Mouse (Mus musculus) neural tube, embryonic 14.5 days (tissue): ENCODE measurements around the gene Ski. TPM values are rescaled to one million over a fixed set of nuclear protein-coding genes. Genes with fewer than 3 reads are reported as not detected.

Experiments
- ATAC-seq: fragments of 200-750 bp; cut with Nextera tagmentation; 2 replicates; pipeline ENCODE4 v1.8.0; 2017; ENCODE audit warnings: low read depth, mild to moderate bottlenecking, moderate TSS enrichment, moderate library complexity
- H3K27ac ChIP-seq: fragments of 300-500 bp; sonication (generic); 2 replicates; pipeline ENCODE4 v1.5.1; 2014; ENCODE audit warnings: low read depth, mild to moderate bottlenecking, control low read depth, low read length, moderate library complexity, mixed read lengths
- H3K27me3 ChIP-seq: fragments of 300-500 bp; sonication (generic); 2 replicates; pipeline ENCODE4 v1.6.1; 2014; ENCODE audit warnings: low read length; ENCODE audit not compliant: control insufficient read depth, insufficient read depth
- H3K36me3 ChIP-seq: fragments of 300-500 bp; sonication (generic); 2 replicates; pipeline ENCODE4 v1.6.1; 2014; ENCODE audit warnings: low read length, mixed read lengths; ENCODE audit not compliant: control insufficient read depth, insufficient read depth
- H3K4me1 ChIP-seq: fragments of 300-500 bp; sonication (generic); 2 replicates; pipeline ENCODE4 v1.6.1; 2014; ENCODE audit warnings: low read length; ENCODE audit not compliant: control insufficient read depth, insufficient read depth
- H3K4me2 ChIP-seq: fragments of 300-500 bp; sonication (generic); 2 replicates; pipeline ENCODE4 v1.6.1; 2014; ENCODE audit warnings: mild to moderate bottlenecking, low read depth, low read length, control low read depth
- H3K4me3 ChIP-seq: fragments of 300-500 bp; sonication (generic); 2 replicates; pipeline ENCODE4 v1.5.1; 2014; ENCODE audit warnings: low read depth, low read length, control low read depth, mixed read lengths
- H3K9ac ChIP-seq: fragments of 300-500 bp; sonication (generic); replicated peaks from 2 replicates; pipeline ENCODE4 v1.6.1; 2014; ENCODE audit warnings: low read depth, mild to moderate bottlenecking, control low read depth, low read length, mixed read lengths
- H3K9me3 ChIP-seq: fragments of 300-500 bp; sonication (generic); 2 replicates; pipeline ENCODE4 v1.6.1; 2016; ENCODE audit warnings: low read length; ENCODE audit not compliant: control insufficient read depth
- WGBS: fragments of 180-500 bp; shearing (Covaris S2); extraction: QIAGEN DNeasy Blood & Tissue Kit; methylation state at CpG from one replicate; pipeline ENCODE4 v1.1.7; 2014; 5-methylcytosine and 5-hydroxymethylcytosine counted together
- polyA plus RNA-seq: library from polyadenylated mRNA; unstranded; fragments of >200 nt; fragmentation: Nextera tagmentation; extraction: Ambion mirVana; gene quantifications from 2 replicates; pipeline ENCODE4 v1.2.1, GENCODE M21; 2014

The Ski gene
- 16.8 and 17.7 TPM in 2 replicates for polyA plus RNA-seq

GRCm38 (mm10) chr4:155222552-155222840 is at the start of gene Ski:
Gene Ski, minus strand, starts transcription at chr4:155222592.
- peak within 1 kb of the TSS; percentile 96 for H3K9ac ChIP-seq

GRCm38 (mm10) chr4:155268382-155268781 is 46.0 kb upstream of the Ski start:
- H3K9me3 ChIP-seq, result no peaks in the 10 kb centered on the region
- WGBS, result 42% methylated on average over 5 of the region's 5 CpGs
- peaks cover 4% of the 10 kb centered on the region for H3K36me3 ChIP-seq
- no peaks in the 10 kb centered on the region for H3K4me1 ChIP-seq
- no peak overlapping the region for H3K27ac ChIP-seq
- no peak overlapping the region for H3K9ac ChIP-seq
- ATAC-seq, result no peak
- H3K27me3 ChIP-seq, result no peaks in the 10 kb centered on the region
- no peak overlapping the region for H3K4me2 ChIP-seq
- no peak overlapping the region for H3K4me3 ChIP-seq

More at GRCm38 (mm10) chr4:155222552-155222840, at the start of gene Ski:
- Histone ChIP-seq H3K9me3 (no peaks in the 10 kb centered on the region), H3K4me2 (peak within 1 kb of the TSS; percentile 78), H3K27ac (peak within 1 kb of the TSS; percentile 98), H3K4me3 (peak within 1 kb of the TSS; percentile 83), H3K36me3 (no peaks in the 10 kb centered on the region), H3K27me3 (no peaks in the 10 kb centered on the region), H3K4me1 (peaks cover 33% of the 10 kb centered on the region)
- 0% methylated on average over 11 of the region's 63 CpGs for WGBS
- ATAC-seq, result no peak

- H3K27ac ChIP-seq, result no peak overlapping the region
- no peaks in the 10 kb centered on the region for H3K27me3 ChIP-seq
- no peak overlapping the region for H3K9ac ChIP-seq
- no peak overlapping the region for H3K4me2 ChIP-seq
- peaks cover 4% of the 10 kb centered on the region for H3K36me3 ChIP-seq
- H3K4me1 ChIP-seq, result no peaks in the 10 kb centered on the region
- WGBS, result 66% methylated on average over 12 of the region's 12 CpGs
- H3K4me3 ChIP-seq, result no peak overlapping the region
- no peaks in the 10 kb centered on the region for H3K9me3 ChIP-seq
- ATAC-seq, result no peak
Measured at GRCm38 (mm10) chr4:155267639-155268175, 45.3 kb upstream of the Ski start.

GRCm38 (mm10) chr4:155267047-155267543 is 44.7 kb upstream of the Ski start:
- Histone ChIP-seq H3K27me3 (no peaks in the 10 kb centered on the region), H3K9me3 (no peaks in the 10 kb centered on the region), H3K4me2 (no peak overlapping the region), H3K9ac (no peak overlapping the region), H3K4me3 (no peak overlapping the region), H3K36me3 (peaks cover 2% of the 10 kb centered on the region), H3K4me1 (no peaks in the 10 kb centered on the region), H3K27ac (no peak overlapping the region)
- 83% methylated on average over 7 of the region's 7 CpGs for WGBS
- ATAC-seq, result no peak

GRCm38 (mm10) chr4:155264521-155265321 is 42.3 kb upstream of the Ski start:
- Histone ChIP-seq H3K9me3 (no peaks in the 10 kb centered on the region), H3K27me3 (no peaks in the 10 kb centered on the region), H3K36me3 (0 out of 2 replicates have a peak, but pooled peaks cover 5% of the 10 kb centered on the region), H3K9ac (no peak overlapping the region), H3K4me1 (no peaks in the 10 kb centered on the region), H3K4me3 (no peak overlapping the region), H3K4me2 (no peak overlapping the region), H3K27ac (no peak overlapping the region)
- ATAC-seq, result no peak
- 85% methylated on average over 3 of the region's 3 CpGs for WGBS

GRCm38 (mm10) chr4:155252253-155252652 is 29.9 kb upstream of the Ski start:
- Histone ChIP-seq H3K4me1 (peaks cover 22% of the 10 kb centered on the region), H3K4me3 (no peak overlapping the region), H3K4me2 (no peak overlapping the region), H3K36me3 (peaks cover 9% of the 10 kb centered on the region; the same call in 1 of the 2 replicates), H3K9me3 (no peaks in the 10 kb centered on the region), H3K27me3 (no peaks in the 10 kb centered on the region), H3K9ac (no peak overlapping the region), H3K27ac (no peak overlapping the region)
- WGBS, result 85% methylated on average over 6 of the region's 6 CpGs
- ATAC-seq, result no peak

GRCm38 (mm10) chr4:155251147-155251546 is 28.8 kb upstream of the Ski start:
- Histone ChIP-seq H3K27ac (no peak overlapping the region), H3K4me2 (peak overlapping the region; percentile 93), H3K9me3 (no peaks in the 10 kb centered on the region), H3K36me3 (peaks cover 9% of the 10 kb centered on the region; the same call in 1 of the 2 replicates), H3K4me1 (peaks cover 25% of the 10 kb centered on the region), H3K4me3 (peak overlapping the region; percentile 63; the same call in 1 of the 2 replicates), H3K9ac (peak overlapping the region; percentile 76), H3K27me3 (no peaks in the 10 kb centered on the region)
- ATAC-seq, result no peak
- 60% methylated on average over 3 of the region's 3 CpGs for WGBS

- Histone ChIP-seq H3K27ac (peak overlapping the region; percentile 92), H3K9ac (peak overlapping the region; percentile 76), H3K36me3 (peaks cover 9% of the 10 kb centered on the region; the same call in 1 of the 2 replicates), H3K4me2 (peak overlapping the region; percentile 93), H3K4me1 (peaks cover 27% of the 10 kb centered on the region), H3K9me3 (no peaks in the 10 kb centered on the region), H3K4me3 (peak overlapping the region; percentile 63), H3K27me3 (no peaks in the 10 kb centered on the region)
- 12% methylated on average over 23 of the region's 23 CpGs for WGBS
- ATAC-seq, result peak; percentile 16
Measured at GRCm38 (mm10) chr4:155250361-155251117, 28.1 kb upstream of the Ski start.
